Mouse (Mus musculus) MEL (cell line): Measurements from ENCODE around the gene Mrps21. TPM values are rescaled to one million over a fixed set of nuclear protein-coding genes. Genes with fewer than 3 reads are reported as not detected.

Source experiments
- DNase-seq: peaks from one replicate; pipeline ENCODE4 v3.0.0; 2011; ENCODE audit warnings: low read depth, low spot score
- H3K27ac ChIP-seq: 2 replicates; pipeline ENCODE4 v1.5.1; 2012; ENCODE audit warnings: low read depth, mild to moderate bottlenecking, control low read depth, low read length, moderate library complexity; ENCODE audit not compliant: control insufficient read depth
- H3K27me3 ChIP-seq, 2 experiments: fragments of 150-350 bp in 1 of 2; sonication (generic) in 1 of 2; 2 replicates each; pipeline ENCODE4 v1.6.1; 2012; ENCODE audit warnings: low read length in 2 of 2, mild to moderate bottlenecking in 2 of 2, improper control_type of control experiment in 1 of 2, moderate library complexity in 1 of 2; ENCODE audit not compliant: insufficient read depth in 2 of 2, control insufficient read depth in 1 of 2
- H3K36me3 ChIP-seq, 2 experiments: 2 replicates each; pipeline ENCODE4 v1.6.1; 2012 to 2014; ENCODE audit warnings: low read length in 2 of 2, improper control_type of control experiment in 1 of 2, inconsistent platforms in 1 of 2, mild to moderate bottlenecking in 1 of 2; ENCODE audit not compliant: insufficient read depth in 2 of 2, control insufficient read depth in 1 of 2
- H3K4me1 ChIP-seq, 2 experiments: fragments of 150-350 bp in 1 of 2; sonication (generic) in 1 of 2; 2 replicates each; pipeline ENCODE4 v1.6.1; 2012; ENCODE audit warnings: low read length in 2 of 2, improper control_type of control experiment in 1 of 2, mild to moderate bottlenecking in 1 of 2; ENCODE audit not compliant: insufficient read depth in 2 of 2, control insufficient read depth in 1 of 2
- H3K4me3 ChIP-seq, 2 experiments: fragments of 150-350 bp in 1 of 2; sonication (generic) in 1 of 2; 2 replicates each; pipeline ENCODE4 v1.5.1; 2012; ENCODE audit warnings: low read depth in 2 of 2, low read length in 2 of 2, mild to moderate bottlenecking in 2 of 2, moderate library complexity in 2 of 2, control low read depth in 1 of 2, improper control_type of control experiment in 1 of 2; ENCODE audit not compliant: control insufficient read depth in 1 of 2, insufficient read depth in 1 of 2
- H3K79me2 ChIP-seq: 2 replicates; pipeline ENCODE4 v1.6.1; 2012; ENCODE audit warnings: mild to moderate bottlenecking, low read length, moderate library complexity; ENCODE audit not compliant: control insufficient read depth, poor library complexity, insufficient read depth
- H3K9ac ChIP-seq: 2 replicates; pipeline ENCODE4 v1.6.1; 2012; ENCODE audit warnings: low read depth, mild to moderate bottlenecking, control low read depth, low read length, moderate library complexity; ENCODE audit not compliant: control insufficient read depth, poor library complexity, severe bottlenecking
- H3K9me3 ChIP-seq: fragments of 150-350 bp; sonication (generic); replicated peaks from 2 replicates; pipeline ENCODE4 v1.6.1; 2012; ENCODE audit warnings: mild to moderate bottlenecking, low read length, improper control_type of control experiment, moderate library complexity; ENCODE audit not compliant: insufficient read depth
- BHLHE40 ChIP-seq: IDR thresholded peaks from 2 replicates; pipeline ENCODE4 v1.6.1; 2012; ENCODE audit warnings: low read depth, mild to moderate bottlenecking, inconsistent platforms, low read length, improper control_type of control experiment, borderline replicate concordance
- CHD1 ChIP-seq: IDR thresholded peaks from 2 replicates; pipeline ENCODE4 v1.6.1; 2012; ENCODE audit warnings: low read depth, mild to moderate bottlenecking, inconsistent platforms, low read length, improper control_type of control experiment
- CTCF ChIP-seq, 3 experiments: IDR thresholded peaks in 2 of 3; conservative IDR thresholded peaks in 1 of 3; 2 replicates each; pipeline ENCODE4 v1.5.1; 2011 to 2012; ENCODE audit warnings: low read length in 3 of 3, low read depth in 2 of 3, mild to moderate bottlenecking in 2 of 3, improper control_type of control experiment in 1 of 3, inconsistent platforms in 1 of 3, mixed read lengths in 1 of 3, moderate library complexity in 1 of 3; ENCODE audit not compliant: control insufficient read depth in 1 of 3, insufficient read depth in 1 of 3, poor library complexity in 1 of 3, severe bottlenecking in 1 of 3
- E2F4 ChIP-seq: IDR thresholded peaks from 2 replicates; pipeline ENCODE4 v1.6.1; 2011; ENCODE audit warnings: low read depth, low read length, improper control_type of control experiment, borderline replicate concordance
- EP300 ChIP-seq, 2 experiments: IDR thresholded peaks; 2 replicates each; pipeline ENCODE4 v1.6.1; 2011; ENCODE audit warnings: improper control_type of control experiment in 2 of 2, low read length in 2 of 2, low read depth in 1 of 2, mild to moderate bottlenecking in 1 of 2
- ETS1 ChIP-seq: IDR thresholded peaks from 2 replicates; pipeline ENCODE4 v1.6.1; 2012; ENCODE audit warnings: low read depth, mild to moderate bottlenecking, inconsistent platforms, low read length, improper control_type of control experiment, moderate library complexity
- GABPA ChIP-seq: IDR thresholded peaks from 2 replicates; pipeline ENCODE4 v1.6.1; 2012; ENCODE audit warnings: low read depth, mild to moderate bottlenecking, inconsistent platforms, low read length, improper control_type of control experiment, moderate library complexity
- MAFK ChIP-seq: IDR thresholded peaks from 2 replicates; pipeline ENCODE4 v1.6.1; 2011; ENCODE audit warnings: low read depth, mild to moderate bottlenecking, low read length, improper control_type of control experiment, borderline replicate concordance
- MAZ ChIP-seq: IDR thresholded peaks from 2 replicates; pipeline ENCODE4 v1.6.1; 2012; ENCODE audit warnings: low read depth, mild to moderate bottlenecking, inconsistent platforms, low read length, improper control_type of control experiment
- MXI1 ChIP-seq: IDR thresholded peaks from 2 replicates; pipeline ENCODE4 v1.6.1; 2011; ENCODE audit warnings: mild to moderate bottlenecking, low read depth, low read length, improper control_type of control experiment
- MYB ChIP-seq: IDR thresholded peaks from 2 replicates; pipeline ENCODE4 v1.6.1; 2011; ENCODE audit warnings: mild to moderate bottlenecking, low read depth, low read length, improper control_type of control experiment
- MYC ChIP-seq: IDR thresholded peaks from 2 replicates; pipeline ENCODE4 v1.6.1; 2011; ENCODE audit warnings: low read depth, mild to moderate bottlenecking, low read length, improper control_type of control experiment, moderate library complexity
- POLR2A ChIP-seq, 2 experiments: IDR thresholded peaks; 2 replicates each; pipeline ENCODE4 v1.6.1; 2011 to 2012; ENCODE audit warnings: low read length in 2 of 2, mild to moderate bottlenecking in 2 of 2, control low read depth in 1 of 2, improper control_type of control experiment in 1 of 2, low read depth in 1 of 2, moderate library complexity in 1 of 2; ENCODE audit not compliant: control insufficient read depth in 1 of 2, insufficient read depth in 1 of 2, poor library complexity in 1 of 2
- POLR2AphosphoS2 ChIP-seq: IDR thresholded peaks from 2 replicates; pipeline ENCODE4 v1.6.1; 2011; ENCODE audit warnings: low read length, improper control_type of control experiment
- POLR2AphosphoS5 ChIP-seq: IDR thresholded peaks from 2 replicates; pipeline ENCODE4 v1.6.1; 2012; ENCODE audit warnings: low read depth, borderline replicate concordance, mild to moderate bottlenecking, inconsistent platforms, low read length, moderate library complexity, mixed read lengths
- RAD21 ChIP-seq: IDR thresholded peaks from 2 replicates; pipeline ENCODE4 v1.6.1; 2011; ENCODE audit warnings: mild to moderate bottlenecking, low read depth, low read length, improper control_type of control experiment
- SIN3A ChIP-seq: IDR thresholded peaks from 2 replicates; pipeline ENCODE4 v1.6.1; 2012; ENCODE audit warnings: low read length, improper control_type of control experiment, inconsistent platforms
- SMC3 ChIP-seq: IDR thresholded peaks from 2 replicates; pipeline ENCODE4 v1.6.1; 2011; ENCODE audit warnings: low read depth, low read length, improper control_type of control experiment
- TBP ChIP-seq: IDR thresholded peaks from 2 replicates; pipeline ENCODE4 v1.8.0; 2011; ENCODE audit warnings: low read depth, low read length, improper control_type of control experiment
- TCF12 ChIP-seq: IDR thresholded peaks from 2 replicates; pipeline ENCODE4 v1.6.1; 2014; ENCODE audit warnings: low read depth, mild to moderate bottlenecking, inconsistent platforms, low read length, improper control_type of control experiment, moderate library complexity
- USF1 ChIP-seq: IDR thresholded peaks from 2 replicates; pipeline ENCODE4 v1.6.1; 2014; ENCODE audit warnings: low read depth, mild to moderate bottlenecking, inconsistent platforms, low read length, improper control_type of control experiment, moderate library complexity
- ZC3H11A ChIP-seq: IDR thresholded peaks from 2 replicates; pipeline ENCODE4 v1.6.1; 2012; ENCODE audit warnings: low read depth, mild to moderate bottlenecking, inconsistent platforms, low read length, improper control_type of control experiment
- ZKSCAN1 ChIP-seq: IDR thresholded peaks from 2 replicates; pipeline ENCODE4 v1.6.1; 2012; ENCODE audit warnings: low read depth, mild to moderate bottlenecking, inconsistent platforms, low read length, improper control_type of control experiment, moderate library complexity
- polyA plus RNA-seq, 2 experiments: library from polyadenylated mRNA; stranded (reverse) in 1 of 2; unstranded in 1 of 2; fragments of >175 nt in 1 of 2; fragments of >200 nt in 1 of 2; gene quantifications; 2 replicates each; pipeline versions ENCODE4 v1.2.1 to v1.2.4; 2012; ENCODE audit warnings: low replicate concordance in 2 of 2, low read depth in 1 of 2; ENCODE audit not compliant: insufficient read length in 2 of 2, insufficient read depth in 1 of 2, missing spikeins in 1 of 2
- total RNA-seq: library from RNA; depleted of rRNA; stranded (reverse); fragments of 300-350 nt; gene quantifications from 2 replicates; pipeline ENCODE4 v1.2.3, GENCODE M21; 2012

The Mrps21 gene
- total and polyA plus RNA-seq, 3 experiments, result 469 to 586 TPM; not detected in 1

DNA sequence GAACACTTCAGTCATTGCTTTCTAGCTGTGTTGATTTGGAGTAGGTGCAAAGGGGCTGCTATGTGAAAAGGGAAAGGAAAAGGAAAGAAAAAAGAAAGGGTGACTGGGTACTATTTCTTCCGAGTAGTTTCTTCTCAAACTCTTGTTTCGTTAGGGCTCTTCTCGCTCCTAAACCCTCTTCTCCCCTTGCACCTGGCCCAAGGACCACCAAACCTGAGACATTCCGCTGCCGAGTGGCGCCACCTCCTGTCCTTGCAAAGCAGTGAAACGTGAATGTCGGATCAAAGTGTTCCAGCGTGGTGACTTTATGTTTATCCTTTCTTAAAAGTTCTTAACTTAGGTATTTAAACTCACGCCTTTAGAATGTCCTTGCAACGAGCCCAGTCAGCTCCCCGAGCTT, 35.5 kb upstream of the Mrps21 start:
- H3K36me3 ChIP-seq, result peaks cover 0 to 4% of the 10 kb centered on the region in 2 experiments; a peak in 1 of 4 replicates
- no peaks in the 10 kb centered on the region for H3K79me2 ChIP-seq
- no peaks in the 10 kb centered on the region for H3K9me3 ChIP-seq
- no peak overlapping the region for H3K27ac ChIP-seq
- TF ChIP-seq MYB (no peak), MAZ (0 out of 2 replicates have a peak, but pooled peaks have one; percentile 15), EP300 (IDR thresholded peaks at IDR 0.05; ENCODE audit: low read depth in 1 of 2, low read length in 2 of 2) (no peak), MYC (peak; percentile 47; the same call in 1 of the 2 replicates), TCF12 (0 out of 2 replicates have a peak, but pooled peaks have one; percentile 11), CHD1 (no peak), USF1 (no peak), RAD21 (peak; percentile 93), GABPA (no peak), POLR2AphosphoS2 (no peak), ZC3H11A (peak; percentile 86), POLR2AphosphoS5 (no peak), POLR2A (IDR thresholded peaks at IDR 0.05; ENCODE audit: control insufficient read depth in 1 of 2, insufficient read depth in 1 of 2, low read depth in 1 of 2, low read length in 2 of 2, poor library complexity in 1 of 2) (no peak), CTCF (IDR thresholded peaks at IDR 0.05 in 2 of 3, conservative IDR thresholded peaks at IDR 0.05 in 1 of 3; ENCODE audit: control insufficient read depth in 1 of 3, insufficient read depth in 1 of 3, low read depth in 2 of 3, low read length in 3 of 3, poor library complexity in 1 of 3, severe bottlenecking in 1 of 3) (peak; percentile 93 to 99 (median 98)), ETS1 (no peak), SIN3A (peak; percentile 88), MAFK (no peak), E2F4 (no peak), BHLHE40 (peak; percentile 52; the same call in 1 of the 2 replicates), MXI1 (0 out of 2 replicates have a peak, but pooled peaks have one; percentile 67), SMC3 (peak; percentile 98), ZKSCAN1 (no peak), TBP (peak; percentile 56)
- TF ChIP-seq, all 39 proteins: peak for 11
- Histone ChIP-seq H3K27me3 (peaks cover 8 to 22% of the 10 kb centered on the region in 2 experiments; a peak in 3 of 4 replicates), H3K4me3 (peak overlapping the region; percentile 50 to 53), H3K9ac (peak overlapping the region; percentile 63), H3K4me1 (peaks cover 0 to 5% of the 10 kb centered on the region in 2 experiments; a peak in 2 of 4 replicates)
- peak; percentile 91 for DNase-seq
